Mouse (Mus musculus) heart, postnatal 25 days (tissue): Measurements from ENCODE around the gene Speg. TPM values are rescaled to one million over a fixed set of nuclear protein-coding genes. Genes with fewer than 3 reads are reported as not detected.

Experiments
- DNase-seq: peaks from one replicate; pipeline ENCODE4 v3.0.0; 2022; ENCODE audit warnings: low spot score
- intact Hi-C: fragments of 180-260 bp; cut with DNase I; formaldehyde crosslinking; loops from one replicate; pipeline ENCODE4 v1.15.1; 2025
- total RNA-seq, 2 experiments: library from RNA; stranded (reverse); gene quantifications; 2 replicates each; pipeline ENCODE4 v1.2.3; 2021

Gene Speg
- total RNA-seq, 2 experiments from 2014 or later = 141 to 144 TPM

- intact Hi-C loops = no loop called here
- DNase-seq = no peak
These were observed 13.3 kb upstream of the Speg start for GRCm38 (mm10) chr1:75361750-75362149.

GRCm38 (mm10) chr1:75363868-75364267, 11.2 kb upstream of the Speg start:
- intact Hi-C loops = no loop called here
- no peak for DNase-seq

GRCm38 (mm10) chr1:75365510-75366137, 9.5 kb upstream of the Speg start:
- intact Hi-C loops = no loop called here
- no peak for DNase-seq

- intact Hi-C loops = no loop called here
These were observed 5.6 kb upstream of the Speg start for GRCm38 (mm10) chr1:75369360-75369983.

GRCm38 (mm10) chr1:75369984-75370660, 5.0 kb upstream of the Speg start:
- intact Hi-C loops = loop anchor here (5.0 kb wide), 1 partner anchor 37 kb away; no protein-coding TSS in a partner anchor
- no peak for DNase-seq

More at GRCm38 (mm10) chr1:75369360-75369983, 5.6 kb upstream of the Speg start:
- no peak for DNase-seq

GRCm38 (mm10) chr1:75371317-75372095, 3.6 kb upstream of the Speg start:
- intact Hi-C loops = loop anchor here (2.0 to 5.0 kb wide), 2 partner anchors 29 to 36 kb away; no protein-coding TSS in a partner anchor
- no peak for DNase-seq

- intact Hi-C loops = loop anchor here (2.0 to 5.0 kb wide), 2 partner anchors 30 to 35 kb away; no protein-coding TSS in a partner anchor
- DNase-seq = no peak
These were observed 2.6 kb upstream of the Speg start for GRCm38 (mm10) chr1:75372450-75372849.

- no peak for DNase-seq
- intact Hi-C loops = loop anchor here (2.0 to 5.0 kb wide), 2 partner anchors 30 to 34 kb away; no protein-coding TSS in a partner anchor
These were observed 1.8 kb upstream of the Speg start for GRCm38 (mm10) chr1:75373276-75373675.

GRCm38 (mm10) chr1:75379196-75379595, 4.1 kb downstream of the Speg start:
- DNase-seq = no peak
- intact Hi-C loops = no loop called here

GRCm38 (mm10) chr1:75379931-75380330, 4.8 kb downstream of the Speg start:
- DNase-seq = no peak

GRCm38 (mm10) chr1:75380951-75381350, 5.9 kb downstream of the Speg start:
- intact Hi-C loops = no loop called here
- DNase-seq = no peak

More at GRCm38 (mm10) chr1:75379931-75380330, 4.8 kb downstream of the Speg start:
- intact Hi-C loops = no loop called here

- intact Hi-C loops = no loop called here
- DNase-seq = no peak
These were observed 6.6 kb downstream of the Speg start for GRCm38 (mm10) chr1:75381482-75382355.

GRCm38 (mm10) chr1:75382356-75383071, 7.4 kb downstream of the Speg start:
- intact Hi-C loops = no loop called here
- no peak for DNase-seq

GRCm38 (mm10) chr1:75384470-75385141, 9.5 kb downstream of the Speg start:
- DNase-seq = no peak
- intact Hi-C loops = no loop called here

GRCm38 (mm10) chr1:75385142-75385730, 10.1 kb downstream of the Speg start:
- intact Hi-C loops = no loop called here
- no peak for DNase-seq

- no peak for DNase-seq
- intact Hi-C loops = no loop called here
These were observed 11.1 kb downstream of the Speg start for GRCm38 (mm10) chr1:75386149-75386548.

- no peak for DNase-seq
- intact Hi-C loops = no loop called here
These were observed 12.4 kb downstream of the Speg start for GRCm38 (mm10) chr1:75387469-75387928.
